In genomic region chr16:91645995-91646602, GRCm38 (mm10) we compare ENCODE assay signal across 8 mouse cellular contexts. TPM values are rescaled to one million over a fixed set of nuclear protein-coding genes. Genes with fewer than 3 reads are reported as not detected.
DNase-seq lines count a peak whose midpoint lies in the region; ATAC-seq and TF ChIP-seq lines count a peak whose summit lies in the region.

No protein-coding gene starts in this region.

- 1% methylated on average over 11 of the region's 11 CpGs for WGBS in kidney, embryonic 15.5 days
- under 1% methylated on average over 11 of the region's 11 CpGs for WGBS in forebrain, embryonic 12.5 days
- WGBS in liver, adult 2 months, result under 1% methylated on average over 11 of the region's 11 CpGs
- 6% methylated on average over 11 of the region's 11 CpGs for WGBS in olfactory bulb, adult 2 months

- H3K4me2 ChIP-seq in kidney, embryonic 15.5 days, result peak overlapping the region; percentile 97
- peak overlapping the region; percentile 95 for H3K4me2 ChIP-seq in forebrain, embryonic 12.5 days

- peak overlapping the region; percentile 99 for H3K27ac ChIP-seq in kidney, embryonic 15.5 days
- H3K27ac ChIP-seq in forebrain, embryonic 12.5 days, result peak overlapping the region; percentile 98
- H3K27ac ChIP-seq in liver, adult 2 months (replicated peaks; ENCODE audit: insufficient read depth, low read depth, low read length), result peak overlapping the region; percentile 71
- no peak overlapping the region for H3K27ac ChIP-seq in olfactory bulb, adult 2 months (ENCODE audit: insufficient read depth, low read depth, low read length)

- peaks cover 27% of the 10 kb centered on the region for H3K36me3 ChIP-seq in kidney, embryonic 15.5 days
- peaks cover 19% of the 10 kb centered on the region for H3K36me3 ChIP-seq in forebrain, embryonic 12.5 days (replicated peaks)
- peaks cover 12% of the 10 kb centered on the region for H3K36me3 ChIP-seq in liver, adult 2 months (ENCODE audit: control insufficient read depth, insufficient read depth, low read length)

- peak overlapping the region; percentile 82 for H3K9ac ChIP-seq in kidney, embryonic 15.5 days
- H3K9ac ChIP-seq in forebrain, embryonic 12.5 days, result peak overlapping the region; percentile 75
- no peak overlapping the region; the same call in 1 of the 2 replicates for H3K9ac ChIP-seq in liver, adult 2 months (ENCODE audit: low read depth, low read length)

- H3K4me1 ChIP-seq in kidney, embryonic 15.5 days, result peaks cover 13% of the 10 kb centered on the region
- peaks cover 19% of the 10 kb centered on the region for H3K4me1 ChIP-seq in forebrain, embryonic 12.5 days
- H3K4me1 ChIP-seq in liver, adult 2 months (ENCODE audit: control insufficient read depth, insufficient read depth, low read length), result peaks cover 7% of the 10 kb centered on the region
- no peaks in the 10 kb centered on the region for H3K4me1 ChIP-seq in olfactory bulb, adult 2 months (ENCODE audit: control insufficient read depth, insufficient read depth, low read length)

- no peaks in the 10 kb centered on the region for H3K9me3 ChIP-seq in kidney, embryonic 15.5 days (replicated peaks)
- H3K9me3 ChIP-seq in forebrain, embryonic 12.5 days, result no peaks in the 10 kb centered on the region

- H3K79me2 ChIP-seq in liver, adult 2 months (ENCODE audit: control insufficient read depth, insufficient read depth, low read length), result peaks cover 2% of the 10 kb centered on the region; the same call in 1 of the 2 replicates

- peak overlapping the region; percentile 87 for H3K4me3 ChIP-seq in kidney, embryonic 15.5 days (replicated peaks)
- peak overlapping the region; percentile 80 for H3K4me3 ChIP-seq in forebrain, embryonic 12.5 days (replicated peaks)
- peak overlapping the region; percentile 64 for H3K4me3 ChIP-seq in liver, adult 2 months (ENCODE audit: insufficient read depth, low read depth, low read length)
- H3K4me3 ChIP-seq in olfactory bulb, adult 2 months (ENCODE audit: insufficient read depth, low read depth, low read length), result peak overlapping the region; percentile 75

- no peak for DNase-seq in kidney, postnatal 25 days
- peak; percentile 20 for DNase-seq in Muller cell, postnatal 12 days (ENCODE audit: inconsistent ontology term)
- DNase-seq in liver, adult 2 months (ENCODE audit: extremely low read depth, low read depth, low spot score), result no peak
- DNase-seq in frontal cortex, postnatal 25 days (ENCODE audit: low spot score in 2 of 2), result no peak
- no peak for DNase-seq in adrenal gland, adult 2 months

- ATAC-seq in kidney, embryonic 15.5 days (replicated peaks; ENCODE audit: low FRiP score), result no peak
- no peak for ATAC-seq in forebrain, embryonic 12.5 days (ENCODE audit: low FRiP score)

- TF ChIP-seq CTCF in liver, adult 2 months (IDR thresholded peaks at IDR 0.05; ENCODE audit: low read depth, low read length), result no peak
- no peak for TF ChIP-seq CTCF in olfactory bulb, adult 2 months (IDR thresholded peaks at IDR 0.05; ENCODE audit: insufficient read depth, low read depth, low read length)

- no peaks in the 10 kb centered on the region for H3K27me3 ChIP-seq in kidney, embryonic 15.5 days
- H3K27me3 ChIP-seq in forebrain, embryonic 12.5 days, result no peaks in the 10 kb centered on the region
- H3K27me3 ChIP-seq in liver, adult 2 months (ENCODE audit: control insufficient read depth, insufficient read depth, low read length), result no peaks in the 10 kb centered on the region

- no peak for TF ChIP-seq POLR2A in liver, adult 2 months (IDR thresholded peaks at IDR 0.05; ENCODE audit: extremely low read depth, insufficient read depth, low read length)
- TF ChIP-seq POLR2A in olfactory bulb, adult 2 months (IDR thresholded peaks at IDR 0.05; ENCODE audit: insufficient read depth, low read depth, low read length), result no peak

RNA-seq across cellular contexts. Expression of gene Gart, which starts 0.7 kb away (rescaled TPM):
- 128 and 132 TPM in 2 replicates for polyA plus RNA-seq in kidney, embryonic 15.5 days (2015; fragmentation: Nextera tagmentation; extraction: Ambion mirVana)
- polyA plus RNA-seq in forebrain, embryonic 12.5 days (2016; fragmentation: Nextera tagmentation; extraction: Ambion mirVana), result 118 and 124 TPM in 2 replicates
- total RNA-seq in liver, adult 2 months (2014; rRNA removed), result 25.0 and 34.4 TPM in 2 replicates
- polyA plus RNA-seq in liver, adult 2 months (2012; rRNA removed), result 21.3 and 23.9 TPM in 2 replicates
- polyA plus RNA-seq in olfactory bulb, adult 2 months (2012; ENCODE audit: insufficient read depth, insufficient read length, low replicate concordance, missing spikeins), result not detected in 2 replicates
- 100 to 1,000 TPM; 112 to 114 TPM for total RNA-seq in adrenal gland, adult 2 months (2021)
- polyA plus RNA-seq in adrenal gland, adult 2 months (2012; rRNA removed), result 15.8 and 22.5 TPM in 2 replicates

RNA-seq across cellular contexts. Expression of gene Son, which starts 1.2 kb away (rescaled TPM):
- 117 and 118 TPM in 2 replicates for polyA plus RNA-seq in kidney, embryonic 15.5 days (2015; fragmentation: Nextera tagmentation; extraction: Ambion mirVana)
- polyA plus RNA-seq in forebrain, embryonic 12.5 days (2016; fragmentation: Nextera tagmentation; extraction: Ambion mirVana), result 165 and 167 TPM in 2 replicates
- 106 and 111 TPM in 2 replicates for total RNA-seq in liver, adult 2 months (2014; rRNA removed)
- polyA plus RNA-seq in liver, adult 2 months (2012; rRNA removed), result 38.0 and 59.5 TPM in 2 replicates
- 159 and 242 TPM in 2 replicates for polyA plus RNA-seq in olfactory bulb, adult 2 months (2012; ENCODE audit: insufficient read depth, insufficient read length, low replicate concordance, missing spikeins)
- total RNA-seq in adrenal gland, adult 2 months (2021), result 100 to 1,000 TPM; 190 to 239 TPM
- polyA plus RNA-seq in adrenal gland, adult 2 months (2012; rRNA removed), result 104 and 109 TPM in 2 replicates

RNA-seq across cellular contexts. Expression of gene Dnajc28, which starts 27.3 kb away (rescaled TPM):
- polyA plus RNA-seq in kidney, embryonic 15.5 days (2015; fragmentation: Nextera tagmentation; extraction: Ambion mirVana), result 3.0 and 3.8 TPM in 2 replicates
- 5.3 and 5.4 TPM in 2 replicates for polyA plus RNA-seq in forebrain, embryonic 12.5 days (2016; fragmentation: Nextera tagmentation; extraction: Ambion mirVana)
- total RNA-seq in liver, adult 2 months (2014; rRNA removed), result 8.9 and 11.3 TPM in 2 replicates
- 1.9 and 2.2 TPM in 2 replicates for polyA plus RNA-seq in liver, adult 2 months (2012; rRNA removed)
- polyA plus RNA-seq in olfactory bulb, adult 2 months (2012; ENCODE audit: insufficient read depth, insufficient read length, low replicate concordance, missing spikeins), result not detected in 2 replicates
- 10 to 100 TPM; 10.3 to 16.6 TPM for total RNA-seq in adrenal gland, adult 2 months (2021)
- polyA plus RNA-seq in adrenal gland, adult 2 months (2012; rRNA removed), result 0.64 and 0.70 TPM in 2 replicates

RNA-seq across cellular contexts. Expression of gene Donson, which starts 42.5 kb away (rescaled TPM):
- polyA plus RNA-seq in kidney, embryonic 15.5 days (2015; fragmentation: Nextera tagmentation; extraction: Ambion mirVana), result 21.0 and 21.8 TPM in 2 replicates
- 34.0 and 36.6 TPM in 2 replicates for polyA plus RNA-seq in forebrain, embryonic 12.5 days (2016; fragmentation: Nextera tagmentation; extraction: Ambion mirVana)
- total RNA-seq in liver, adult 2 months (2014; rRNA removed), result 2.3 and 3.0 TPM in 2 replicates
- polyA plus RNA-seq in liver, adult 2 months (2012; rRNA removed), result 1.6 and 2.9 TPM in 2 replicates
- polyA plus RNA-seq in olfactory bulb, adult 2 months (2012; ENCODE audit: insufficient read depth, insufficient read length, low replicate concordance, missing spikeins), result not detected in 2 replicates
- total RNA-seq in adrenal gland, adult 2 months (2021), result 1 to 10 TPM; 4.6 to 5.3 TPM
- 5.6 and 7.7 TPM in 2 replicates for polyA plus RNA-seq in adrenal gland, adult 2 months (2012; rRNA removed)

RNA-seq across cellular contexts. Expression of gene Tmem50b, which starts 48.5 kb away (rescaled TPM):
- polyA plus RNA-seq in kidney, embryonic 15.5 days (2015; fragmentation: Nextera tagmentation; extraction: Ambion mirVana), result 35.6 and 35.8 TPM in 2 replicates
- polyA plus RNA-seq in forebrain, embryonic 12.5 days (2016; fragmentation: Nextera tagmentation; extraction: Ambion mirVana), result 38.7 and 41.2 TPM in 2 replicates
- 3.0 and 3.4 TPM in 2 replicates for total RNA-seq in liver, adult 2 months (2014; rRNA removed)
- 4.9 and 6.2 TPM in 2 replicates for polyA plus RNA-seq in liver, adult 2 months (2012; rRNA removed)
- polyA plus RNA-seq in olfactory bulb, adult 2 months (2012; ENCODE audit: insufficient read depth, insufficient read length, low replicate concordance, missing spikeins), result not detected in 2 replicates
- 10 to 100 TPM; 60.0 to 62.2 TPM for total RNA-seq in adrenal gland, adult 2 months (2021)
- 27.4 and 34.4 TPM in 2 replicates for polyA plus RNA-seq in adrenal gland, adult 2 months (2012; rRNA removed)

Comparison
In these comparisons a context has a peak if more than half of its experiments do, and no peak if none do; other contexts are left out.
1. RNA of gene Gart, which starts 0.7 kb away (polyA plus RNA-seq): 128 to 132 TPM in kidney, embryonic 15.5 days, 118 to 124 TPM in forebrain, embryonic 12.5 days, 15.8 to 22.5 TPM in adrenal gland, adult 2 months and 21.3 to 23.9 TPM in liver, adult 2 months; not detected in olfactory bulb, adult 2 months; every median in the first group is over 10 times any median in the second.
2. Peak in every context shown above with its lines, with median percentiles within 50 percentile points of each other: H3K4me3 ChIP-seq.